Mouse (Mus musculus) lung, embryonic 16.5 days (tissue): ENCODE results near the gene Babam2. TPM values are rescaled to one million over a fixed set of nuclear protein-coding genes. Genes with fewer than 3 reads are reported as not detected.
A peak's percentile ranks its signal among the peaks of the same experiment; 100 is the strongest.

Source experiments
- ATAC-seq: fragments of 200-750 bp; cut with Nextera tagmentation; 2 replicates; pipeline ENCODE4 v1.8.0; 2017; ENCODE audit warnings: low read depth, mild to moderate bottlenecking, moderate library complexity
- H3K27ac ChIP-seq: fragments of 300-500 bp; sonication (generic); 2 replicates; pipeline ENCODE4 v1.5.1; 2014; ENCODE audit warnings: mild to moderate bottlenecking, control low read depth, low read length
- H3K27me3 ChIP-seq: fragments of 300-500 bp; sonication (generic); 2 replicates; pipeline ENCODE4 v1.6.1; 2014; ENCODE audit warnings: low read depth, low read length, mixed read lengths; ENCODE audit not compliant: control insufficient read depth, insufficient read depth
- H3K36me3 ChIP-seq: fragments of 300-500 bp; sonication (generic); 2 replicates; pipeline ENCODE4 v1.6.1; 2014; ENCODE audit warnings: low read length; ENCODE audit not compliant: control insufficient read depth, insufficient read depth
- H3K4me1 ChIP-seq: fragments of 300-500 bp; sonication (generic); replicated peaks from 2 replicates; pipeline ENCODE4 v1.6.1; 2014; ENCODE audit warnings: low read length, mixed read lengths; ENCODE audit not compliant: control insufficient read depth, insufficient read depth
- H3K4me2 ChIP-seq: fragments of 300-500 bp; sonication (generic); 2 replicates; pipeline ENCODE4 v1.6.1; 2014; ENCODE audit warnings: low read depth, low read length, control low read depth
- H3K4me3 ChIP-seq: fragments of 300-500 bp; sonication (generic); 2 replicates; pipeline ENCODE4 v1.5.1; 2014; ENCODE audit warnings: mild to moderate bottlenecking, low read length, control low read depth
- H3K9ac ChIP-seq: fragments of 300-500 bp; sonication (generic); 2 replicates; pipeline ENCODE4 v1.6.1; 2014; ENCODE audit warnings: low read length, control low read depth
- H3K9me3 ChIP-seq: fragments of 300-500 bp; sonication (generic); 2 replicates; pipeline ENCODE4 v1.6.1; 2016; ENCODE audit warnings: low read length; ENCODE audit not compliant: control insufficient read depth
- WGBS: fragments of 180-500 bp; shearing (Covaris S2); extraction: QIAGEN DNeasy Blood & Tissue Kit; methylation state at CpG from one replicate; pipeline ENCODE4 v1.1.7; 2014; 5-methylcytosine and 5-hydroxymethylcytosine counted together
- polyA plus RNA-seq: library from polyadenylated mRNA; unstranded; fragments of >200 nt; fragmentation: Nextera tagmentation; extraction: Ambion mirVana; gene quantifications from 2 replicates; pipeline ENCODE4 v1.2.1, GENCODE M21; 2015

The Babam2 gene
- polyA plus RNA-seq, 1 experiment from 2014 or later: 51.9 TPM

- no peaks in the 10 kb centered on the region for H3K4me1 ChIP-seq
- H3K36me3 ChIP-seq: no peaks in the 10 kb centered on the region
- H3K4me3 ChIP-seq: no peak overlapping the region
- no peak overlapping the region for H3K9ac ChIP-seq
- no peak overlapping the region for H3K27ac ChIP-seq
- 51% methylated on average over 4 of the region's 4 CpGs for WGBS
- no peak overlapping the region for H3K4me2 ChIP-seq
- H3K9me3 ChIP-seq: no peaks in the 10 kb centered on the region
- peak; percentile 34; the same call in 1 of the 2 replicates for ATAC-seq
- no peaks in the 10 kb centered on the region for H3K27me3 ChIP-seq
Observed at GRCm38 (mm10) chr5:32110651-32111050, 413.2 kb downstream of the Babam2 start.

DNA sequence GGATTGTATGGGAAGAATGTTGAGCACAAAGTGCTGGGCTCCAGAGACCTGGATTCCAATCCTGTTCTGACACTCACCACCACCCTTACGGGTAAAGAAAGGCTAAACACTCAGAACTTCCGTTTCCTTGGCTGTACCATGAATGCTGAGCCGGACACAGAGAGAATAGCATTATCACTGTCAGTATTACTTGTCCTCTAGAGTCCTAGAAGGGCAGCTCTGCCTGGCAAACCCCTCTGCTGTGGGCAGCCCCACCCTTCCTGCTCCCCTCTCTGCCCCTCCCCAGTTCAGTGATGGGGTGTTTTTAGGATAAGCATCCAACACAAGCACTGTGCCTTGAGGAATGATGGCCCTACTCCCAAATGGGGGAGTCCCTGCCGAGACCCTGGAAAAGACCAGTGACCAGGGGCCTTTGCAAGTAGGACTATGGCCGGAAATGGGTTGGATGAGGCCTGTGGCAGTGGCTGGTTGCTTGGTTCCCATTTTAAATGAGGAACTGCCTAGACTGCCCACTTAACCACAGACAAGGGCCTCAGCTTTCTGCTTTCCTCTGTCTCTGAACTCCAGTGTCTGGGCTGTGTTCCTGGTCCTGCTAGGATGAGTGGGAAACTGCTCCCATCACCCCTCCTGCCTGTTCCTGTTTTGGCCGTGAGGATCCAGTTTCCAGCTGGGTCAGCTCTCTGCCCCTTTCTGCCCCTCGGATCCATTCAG, 414.9 kb downstream of the Babam2 start:
- Histone ChIP-seq H3K27me3 (no peaks in the 10 kb centered on the region), H3K9me3 (no peaks in the 10 kb centered on the region), H3K27ac (no peak overlapping the region), H3K4me2 (no peak overlapping the region), H3K36me3 (no peaks in the 10 kb centered on the region), H3K4me1 (no peaks in the 10 kb centered on the region), H3K4me3 (no peak overlapping the region), H3K9ac (no peak overlapping the region)
- no peak for ATAC-seq
- 69% methylated on average over 7 of the region's 7 CpGs for WGBS

DNA sequence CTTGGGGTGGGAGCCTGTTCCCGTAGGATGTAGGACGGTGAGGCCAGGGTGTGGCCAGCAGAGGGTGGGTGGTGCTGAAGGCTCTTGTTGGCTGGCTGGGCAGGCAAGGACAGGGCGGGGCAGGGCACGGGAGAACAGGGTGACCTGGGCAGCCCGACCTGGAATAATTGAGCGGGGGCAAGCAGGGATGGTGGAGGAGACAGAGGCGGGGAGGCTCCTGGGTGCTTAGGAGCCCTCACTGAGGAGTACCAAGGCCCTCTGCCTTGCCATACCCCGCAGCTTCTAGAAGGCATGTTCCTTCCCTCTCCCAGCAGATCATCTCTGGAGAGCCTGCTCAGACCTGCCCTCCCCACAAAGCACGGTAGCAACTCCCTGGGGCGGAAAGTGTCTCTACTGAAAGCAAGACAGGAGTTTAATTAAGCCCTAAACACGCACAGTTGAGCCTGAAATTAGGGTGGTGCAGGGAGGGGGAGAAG, 423.5 kb downstream of the Babam2 start:
- ATAC-seq: peak; percentile 71
- WGBS: 40% methylated on average over 11 of the region's 11 CpGs
- Histone ChIP-seq H3K9me3 (no peaks in the 10 kb centered on the region), H3K27ac (no peak overlapping the region), H3K4me2 (no peak overlapping the region), H3K9ac (no peak overlapping the region), H3K36me3 (no peaks in the 10 kb centered on the region), H3K4me1 (no peaks in the 10 kb centered on the region), H3K27me3 (no peaks in the 10 kb centered on the region), H3K4me3 (no peak overlapping the region)

DNA sequence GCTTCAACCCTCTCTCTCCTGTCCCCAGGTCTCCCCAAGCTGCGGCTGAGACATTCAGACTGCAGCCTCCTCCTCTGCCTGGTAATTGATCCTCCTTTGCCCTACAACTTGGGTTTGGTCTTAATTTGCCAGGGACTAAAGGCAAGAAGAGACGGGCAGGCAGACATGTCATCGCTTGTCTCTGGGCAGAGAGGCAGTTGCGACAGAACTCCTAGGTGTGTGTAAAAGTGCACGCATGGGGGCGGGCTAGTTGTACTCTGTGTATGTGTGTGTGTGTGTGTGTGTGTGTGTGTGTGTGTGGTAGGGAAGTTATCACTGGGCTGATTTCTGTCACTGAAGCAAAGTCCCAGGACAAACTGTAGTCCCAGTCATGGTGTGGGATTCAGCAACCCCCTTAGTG, 424.5 kb downstream of the Babam2 start:
- Histone ChIP-seq H3K4me1 (no peaks in the 10 kb centered on the region), H3K36me3 (no peaks in the 10 kb centered on the region), H3K9me3 (no peaks in the 10 kb centered on the region), H3K27me3 (no peaks in the 10 kb centered on the region), H3K4me3 (no peak overlapping the region), H3K9ac (no peak overlapping the region), H3K4me2 (no peak overlapping the region), H3K27ac (no peak overlapping the region)
- no peak for ATAC-seq
- 79% methylated on average over 6 of the region's 6 CpGs for WGBS

DNA sequence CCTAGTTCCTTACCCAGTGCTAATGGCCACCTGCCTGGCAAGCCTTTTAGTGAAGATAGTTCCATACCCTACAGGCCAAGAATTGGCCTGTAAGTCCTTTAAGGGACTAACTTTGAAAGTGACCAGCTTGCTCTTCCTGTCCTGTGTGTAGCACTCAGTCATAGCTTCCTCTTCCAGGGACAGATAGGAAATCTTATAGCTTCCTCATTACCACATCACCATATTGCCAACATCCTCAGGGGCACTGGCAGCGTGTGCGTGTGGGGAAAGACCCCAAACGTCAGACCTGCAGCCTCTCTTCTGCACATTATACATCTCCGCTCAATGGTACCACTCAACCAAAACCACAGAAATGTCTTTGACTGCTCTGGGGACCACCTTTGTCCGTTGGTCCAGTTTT, 424.9 kb downstream of the Babam2 start:
- no peaks in the 10 kb centered on the region for H3K36me3 ChIP-seq
- H3K27ac ChIP-seq: no peak overlapping the region
- H3K4me1 ChIP-seq: no peaks in the 10 kb centered on the region
- H3K4me3 ChIP-seq: no peak overlapping the region
- H3K9ac ChIP-seq: no peak overlapping the region
- ATAC-seq: no peak
- no peaks in the 10 kb centered on the region for H3K27me3 ChIP-seq
- H3K9me3 ChIP-seq: no peaks in the 10 kb centered on the region
- 75% methylated on average over 5 of the region's 5 CpGs for WGBS
- no peak overlapping the region for H3K4me2 ChIP-seq

DNA sequence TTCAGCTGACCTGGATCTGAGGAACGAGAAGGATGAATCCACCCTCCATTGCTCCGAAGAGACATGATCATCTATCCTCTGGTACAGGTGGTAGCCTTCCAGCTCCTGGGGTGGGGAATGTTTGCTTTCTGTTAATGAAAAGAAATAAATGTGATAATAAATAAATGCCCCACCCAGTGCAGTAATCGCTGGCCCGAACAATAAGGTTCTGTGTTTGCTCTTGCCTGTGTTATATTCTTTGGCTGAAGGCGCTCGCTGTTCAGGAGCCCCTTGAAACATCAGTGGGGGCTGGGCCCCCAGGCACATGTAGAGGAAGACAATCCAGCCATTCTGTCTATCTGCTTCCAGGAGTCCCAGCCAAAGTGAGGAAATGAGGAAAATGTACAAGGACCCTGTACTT, 427.5 kb downstream of the Babam2 start:
- Histone ChIP-seq H3K27ac (no peak overlapping the region), H3K9ac (no peak overlapping the region), H3K4me1 (no peaks in the 10 kb centered on the region), H3K36me3 (no peaks in the 10 kb centered on the region), H3K9me3 (no peaks in the 10 kb centered on the region), H3K27me3 (no peaks in the 10 kb centered on the region; the same call in 1 of the 2 replicates), H3K4me3 (no peak overlapping the region), H3K4me2 (no peak overlapping the region)
- no peak for ATAC-seq
- WGBS: 66% methylated on average over 6 of the region's 6 CpGs

DNA sequence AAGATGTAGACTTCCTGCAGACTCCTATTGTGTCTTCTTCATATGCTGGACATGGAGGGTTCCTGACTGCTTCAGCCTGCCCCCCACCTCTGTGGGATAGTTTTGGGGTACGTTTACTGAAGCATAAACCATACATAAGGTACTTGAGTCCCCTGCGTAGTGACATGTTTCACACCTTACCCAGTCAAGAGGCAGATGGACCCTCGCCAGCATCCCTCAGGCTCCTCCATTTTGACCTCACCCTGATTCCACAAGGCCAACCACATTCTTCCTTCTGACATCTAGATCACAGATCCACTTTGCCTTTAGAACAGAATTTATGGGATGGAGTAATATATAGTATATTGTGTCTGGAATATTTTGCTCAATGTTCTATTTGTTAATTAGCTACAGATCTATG, 429.7 kb downstream of the Babam2 start:
- ATAC-seq: no peak
- H3K9me3 ChIP-seq: no peaks in the 10 kb centered on the region
- no peaks in the 10 kb centered on the region; the same call in 1 of the 2 replicates for H3K27me3 ChIP-seq
- 71% methylated on average over 3 of the region's 3 CpGs for WGBS
- no peaks in the 10 kb centered on the region for H3K4me1 ChIP-seq
- no peak overlapping the region for H3K27ac ChIP-seq
- H3K9ac ChIP-seq: no peak overlapping the region
- no peaks in the 10 kb centered on the region for H3K36me3 ChIP-seq
- no peak overlapping the region for H3K4me2 ChIP-seq
- no peak overlapping the region for H3K4me3 ChIP-seq

DNA sequence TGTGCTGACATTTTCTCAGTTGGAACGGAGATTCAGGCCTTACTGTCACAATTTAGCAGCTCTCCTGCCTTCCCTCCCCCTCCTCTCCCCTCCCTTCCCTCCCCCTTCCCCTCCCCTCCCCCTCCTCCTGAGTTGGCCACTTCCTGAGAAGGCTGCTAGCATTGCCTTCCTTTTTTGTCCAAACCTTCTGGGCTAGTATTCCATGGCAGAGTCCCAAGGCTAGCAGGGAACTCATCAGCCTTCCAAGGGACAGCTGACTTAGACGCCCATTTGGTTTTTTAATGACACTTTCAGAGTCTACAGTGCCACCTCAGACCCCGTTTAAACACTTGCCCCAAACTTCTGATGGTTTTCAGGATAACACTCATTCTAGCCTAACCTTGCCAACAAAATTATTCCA, 430.4 kb downstream of the Babam2 start:
- Histone ChIP-seq H3K27ac (no peak overlapping the region), H3K4me3 (no peak overlapping the region), H3K9ac (no peak overlapping the region), H3K4me1 (no peaks in the 10 kb centered on the region), H3K27me3 (no peaks in the 10 kb centered on the region; the same call in 1 of the 2 replicates), H3K36me3 (no peaks in the 10 kb centered on the region), H3K4me2 (no peak overlapping the region), H3K9me3 (no peaks in the 10 kb centered on the region)
- WGBS: 38% methylated on average over 3 of the region's 3 CpGs
- no peak for ATAC-seq

DNA sequence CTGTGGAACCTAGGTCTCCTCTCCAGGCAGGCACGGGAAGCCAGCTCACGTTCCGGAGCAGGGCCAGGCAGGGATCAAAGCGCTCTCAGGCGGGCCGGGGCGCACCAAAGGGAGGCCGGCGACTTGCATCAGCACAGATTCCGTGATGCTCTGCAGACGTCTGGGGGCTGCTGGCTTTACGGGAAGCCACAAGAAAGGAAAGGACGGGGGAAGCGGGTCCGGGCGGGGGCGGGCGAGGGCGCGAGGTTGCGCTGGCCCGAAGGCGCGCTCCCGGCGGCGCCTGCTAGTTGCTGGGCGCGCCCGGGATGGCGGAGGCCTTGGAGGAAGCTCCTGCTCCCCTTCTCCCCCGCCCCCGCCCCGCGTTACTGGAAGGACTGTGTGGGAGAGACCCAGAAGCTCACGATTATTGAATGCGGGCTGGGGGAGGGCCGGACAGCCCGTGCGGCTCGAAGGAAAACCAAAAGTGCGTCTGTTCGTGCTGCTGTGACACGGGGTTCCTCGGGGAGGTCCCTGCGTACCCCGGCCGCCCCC, 435.6 kb downstream of the Babam2 start:
- H3K36me3 ChIP-seq: no peaks in the 10 kb centered on the region
- peak overlapping the region; percentile 81 for H3K9ac ChIP-seq
- WGBS: 2% methylated on average over 41 of the region's 48 CpGs
- H3K4me3 ChIP-seq: peak overlapping the region; percentile 65
- H3K27ac ChIP-seq: peak overlapping the region; percentile 100
- ATAC-seq: peak; percentile 13; the same call in 1 of the 2 replicates
- no peaks in the 10 kb centered on the region; the same call in 1 of the 2 replicates for H3K27me3 ChIP-seq
- H3K4me1 ChIP-seq: peaks cover 14% of the 10 kb centered on the region
- H3K9me3 ChIP-seq: no peaks in the 10 kb centered on the region
- H3K4me2 ChIP-seq: peak overlapping the region; percentile 66
